Comparison of ENCODE assay signal across 11 mouse cellular contexts in genomic region chr14:57534346-57534745, GRCm38 (mm10). TPM values are rescaled to one million over a fixed set of nuclear protein-coding genes. Genes with fewer than 3 reads are reported as not detected.
DNase-seq lines count a peak whose midpoint lies in the region; ATAC-seq lines count a peak whose summit lies in the region.
"Had no signal": no experiment of that assay in that cellular context is flagged by ENCODE, and none has a peak within 500 bp of the region (broad histone marks: within the 10 kb centered on the region; RNA-seq: fewer than 3 reads in every experiment).

No protein-coding gene starts in this region.

- no peaks in the 10 kb centered on the region for H3K4me1 ChIP-seq in embryonic facial prominence, embryonic 11.5 days (ENCODE audit: control insufficient read depth, insufficient read depth, low read length)
- H3K4me1 ChIP-seq in embryonic facial prominence, embryonic 10.5 days = peaks cover 28% of the 10 kb centered on the region

- H3K9me3 ChIP-seq in embryonic facial prominence, embryonic 11.5 days (replicated peaks; ENCODE audit: control insufficient read depth, low read length) = no peaks in the 10 kb centered on the region
- no peaks in the 10 kb centered on the region for H3K9me3 ChIP-seq in embryonic facial prominence, embryonic 10.5 days

- no peak for ATAC-seq in embryonic facial prominence, embryonic 11.5 days (replicated peaks; ENCODE audit: insufficient number of reproducible peaks, low FRiP score, low TSS enrichment, low read depth)
- ATAC-seq in monocyte, adult 5-6 weeks (replicated peaks; ENCODE audit: insufficient number of reproducible peaks, low FRiP score, low TSS enrichment, poor library complexity, severe bottlenecking) = no peak
- ATAC-seq in megakaryocyte-erythroid progenitor cell, adult 5-6 weeks (replicated peaks; ENCODE audit: low FRiP score, low TSS enrichment, poor library complexity, severe bottlenecking) = no peak
- ATAC-seq: activated CD4-positive, CD25-positive, alpha-beta regulatory T cell, adult 4 months; liver, postnatal 0 days had no signal

- no peak overlapping the region for H3K4me3 ChIP-seq in embryonic facial prominence, embryonic 11.5 days (ENCODE audit: low read depth, low read length)
- H3K4me3 ChIP-seq in embryonic facial prominence, embryonic 10.5 days = no peak overlapping the region

- H3K9ac ChIP-seq in embryonic facial prominence, embryonic 11.5 days (replicated peaks; ENCODE audit: low read length) = no peak overlapping the region
- H3K9ac ChIP-seq: liver, postnatal 0 days had no signal

- H3K27me3 ChIP-seq in embryonic facial prominence, embryonic 11.5 days (ENCODE audit: control insufficient read depth, insufficient read depth, low read length) = peaks cover 4% of the 10 kb centered on the region
- peaks cover 58% of the 10 kb centered on the region for H3K27me3 ChIP-seq in embryonic facial prominence, embryonic 10.5 days (replicated peaks; ENCODE audit: low read depth, poor library complexity, severe bottlenecking)

- DNase-seq in embryonic facial prominence, embryonic 11.5 days (ENCODE audit: low spot score) = peak; percentile 15
- DNase-seq in embryonic facial prominence, embryonic 10.5 days (ENCODE audit: low spot score) = no peak
- peak; percentile 16 for DNase-seq in retina, postnatal 1 day
- DNase-seq in retina, embryonic 14.5 days (ENCODE audit: low spot score) = no peak
- DNase-seq in lung, postnatal 10 days = peak; percentile 73
- DNase-seq in frontal cortex, postnatal 10 days (ENCODE audit: low spot score in 2 of 2) = no peak
- DNase-seq: liver, postnatal 0 days; thymus, postnatal 14 days had no signal

- WGBS in embryonic facial prominence, embryonic 11.5 days = 9% methylated on average over 5 of the region's 5 CpGs
- WGBS in embryonic facial prominence, embryonic 10.5 days = 6% methylated on average over 5 of the region's 5 CpGs

- no peaks in the 10 kb centered on the region for H3K36me3 ChIP-seq in embryonic facial prominence, embryonic 11.5 days (replicated peaks; ENCODE audit: control insufficient read depth, insufficient read depth, low read depth, low read length)
- no peaks in the 10 kb centered on the region for H3K36me3 ChIP-seq in embryonic facial prominence, embryonic 10.5 days (replicated peaks)

- H3K4me2 ChIP-seq in embryonic facial prominence, embryonic 11.5 days (ENCODE audit: low read depth, low read length) = no peak overlapping the region

- no peak overlapping the region for H3K27ac ChIP-seq in embryonic facial prominence, embryonic 11.5 days (replicated peaks; ENCODE audit: low read depth, low read length)
- H3K27ac ChIP-seq in embryonic facial prominence, embryonic 10.5 days (replicated peaks) = no peak overlapping the region

RNA-seq across cellular contexts. Expression of gene Il17d, which starts 9.8 kb away (rescaled TPM):
- polyA plus RNA-seq in embryonic facial prominence, embryonic 11.5 days (2014; fragmentation: Nextera tagmentation; extraction: Ambion mirVana) = 0.60 and 1.6 TPM in 2 replicates
- 0.77 and 0.91 TPM in 2 replicates for polyA plus RNA-seq in embryonic facial prominence, embryonic 10.5 days (2016; fragmentation: Nextera tagmentation; extraction: Ambion mirVana)
- total RNA-seq in monocyte, adult 5-6 weeks (2017) = not detected in 3 replicates
- not detected in 2 replicates for total RNA-seq in megakaryocyte-erythroid progenitor cell, adult 5-6 weeks (2014; fragmentation: Nextera tagmentation)
- not detected in 2 replicates for total RNA-seq in megakaryocyte-erythroid progenitor cell, adult 5-6 weeks (2017)
- polyA plus RNA-seq: activated CD4-positive, CD25-positive, alpha-beta regulatory T cell, adult 4 months had no signal

RNA-seq across cellular contexts. Expression of gene Eef1akmt1, which starts 37.1 kb away (rescaled TPM):
- polyA plus RNA-seq in embryonic facial prominence, embryonic 11.5 days (2014; fragmentation: Nextera tagmentation; extraction: Ambion mirVana) = 102 and 104 TPM in 2 replicates
- 107 and 112 TPM in 2 replicates for polyA plus RNA-seq in embryonic facial prominence, embryonic 10.5 days (2016; fragmentation: Nextera tagmentation; extraction: Ambion mirVana)
- total RNA-seq in monocyte, adult 5-6 weeks (2017) = 6.9 to 17.5 TPM (median 7.5 TPM) in 3 replicates
- total RNA-seq in megakaryocyte-erythroid progenitor cell, adult 5-6 weeks (2014; fragmentation: Nextera tagmentation) = 42.2 and 46.4 TPM in 2 replicates
- 14.7 and 18.2 TPM in 2 replicates for total RNA-seq in megakaryocyte-erythroid progenitor cell, adult 5-6 weeks (2017)

Comparison
In these comparisons a context has a peak if more than half of its experiments do, and no peak if none do; other contexts are left out.
1. DNase-seq: peak in embryonic facial prominence, embryonic 11.5 days (single experiment), retina, postnatal 1 day (single experiment) and lung, postnatal 10 days (single experiment); none in embryonic facial prominence, embryonic 10.5 days (single experiment), retina, embryonic 14.5 days (single experiment) and frontal cortex, postnatal 10 days (0 of 2).